Mouse (Mus musculus) C2C12 (cell line): ENCODE data around the gene Plekhg5.
A peak's percentile ranks its signal among the peaks of the same experiment; 100 is the strongest.

Source experiments
- CTCF ChIP-seq: IDR thresholded peaks from one replicate; pipeline ENCODE4 v1.5.1; 2011; ENCODE audit not compliant: control insufficient read depth, insufficient read depth, insufficient read length
- FOSL1 ChIP-seq: IDR thresholded peaks from one replicate; pipeline ENCODE4 v1.8.0; 2011; ENCODE audit warnings: mild to moderate bottlenecking, low read length; ENCODE audit not compliant: poor library complexity, insufficient read depth, severe bottlenecking
- MAX ChIP-seq: IDR thresholded peaks from one replicate; pipeline ENCODE4 v1.6.1; 2011; ENCODE audit warnings: mild to moderate bottlenecking, control low read depth
- MYOD1 ChIP-seq: IDR thresholded peaks from one replicate; pipeline ENCODE4 v1.6.1; 2011; ENCODE audit warnings: low read depth; ENCODE audit not compliant: control insufficient read depth, insufficient read length
- MYOG ChIP-seq: IDR thresholded peaks from one replicate; pipeline ENCODE4 v1.6.1; 2011; ENCODE audit not compliant: control insufficient read depth, insufficient read length; ENCODE audit errors: extremely low read depth
- USF1 ChIP-seq: IDR thresholded peaks from one replicate; pipeline ENCODE4 v1.6.1; 2011; ENCODE audit warnings: low read depth, mild to moderate bottlenecking, control low read depth, moderate library complexity

DNA sequence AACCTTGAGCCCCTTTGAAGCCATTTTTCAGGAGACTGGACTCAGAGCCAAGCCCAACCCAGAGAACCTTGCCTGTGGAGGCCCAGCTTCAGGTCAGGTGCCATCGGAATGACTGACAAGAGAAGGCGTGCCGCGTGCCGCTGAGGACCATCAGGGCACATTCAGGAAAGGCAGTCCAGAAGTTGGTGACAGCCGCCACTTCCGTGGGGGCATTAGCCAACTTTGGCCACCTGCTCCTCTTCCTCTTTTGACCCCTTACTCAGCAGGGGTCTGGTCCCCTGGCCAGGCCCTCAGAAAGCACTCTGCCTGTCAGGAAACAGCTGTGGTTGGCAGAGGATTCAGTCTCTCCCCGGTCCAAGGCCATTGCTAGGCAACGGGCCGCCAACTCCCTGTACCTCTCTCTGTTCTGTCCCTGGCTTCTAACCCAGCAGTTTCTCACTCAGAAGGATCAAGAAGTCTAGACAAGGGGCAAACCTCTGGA, at the start of gene Plekhg5:
- TF ChIP-seq CTCF: no peak
- TF ChIP-seq MAX: no peak
- peak; percentile 5 for TF ChIP-seq MYOD1
- no peak for TF ChIP-seq USF1
- no peak for TF ChIP-seq MYOG
- TF ChIP-seq FOSL1: no peak
